Mouse (Mus musculus) kidney, adult 2 months (tissue): Measurements from ENCODE around the gene Rgs19.

Experiments
- CTCF ChIP-seq: fragments of 200-500 bp; conservative IDR thresholded peaks from 2 replicates; pipeline ENCODE4 v1.5.1; 2011; ENCODE audit warnings: low read depth, mild to moderate bottlenecking, control low read depth, low read length, moderate library complexity, mixed read lengths; ENCODE audit not compliant: insufficient read depth, insufficient read length
- POLR2A ChIP-seq: fragments of 200-500 bp; IDR thresholded peaks from one replicate; pipeline ENCODE4 v1.6.1; 2011; ENCODE audit warnings: low read depth, low read length, control low read depth

DNA sequence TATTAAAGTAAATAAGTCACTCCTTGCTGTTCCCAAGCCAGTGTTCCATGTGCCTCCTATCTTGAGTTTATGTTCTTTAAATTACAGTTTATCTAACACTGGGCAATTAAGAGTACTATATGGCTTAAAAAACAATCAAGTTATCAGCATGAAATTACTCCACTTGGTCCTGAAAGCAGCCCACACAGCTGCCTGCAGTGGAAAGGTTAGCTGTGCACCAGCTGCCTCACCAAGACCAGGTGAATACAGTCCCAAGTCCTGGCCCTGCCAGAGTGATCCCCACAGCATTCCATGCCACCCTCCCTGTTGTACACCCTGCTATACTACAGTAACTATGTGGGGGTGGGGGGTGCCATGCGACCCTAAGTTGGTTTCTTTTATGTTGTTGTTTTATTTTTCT lies 40.3 kb downstream of the Rgs19 start:
- TF ChIP-seq CTCF (no peak), POLR2A (no peak)
